Mouse (Mus musculus): ENCODE measurements around the gene Lmbrd1.

DNA sequence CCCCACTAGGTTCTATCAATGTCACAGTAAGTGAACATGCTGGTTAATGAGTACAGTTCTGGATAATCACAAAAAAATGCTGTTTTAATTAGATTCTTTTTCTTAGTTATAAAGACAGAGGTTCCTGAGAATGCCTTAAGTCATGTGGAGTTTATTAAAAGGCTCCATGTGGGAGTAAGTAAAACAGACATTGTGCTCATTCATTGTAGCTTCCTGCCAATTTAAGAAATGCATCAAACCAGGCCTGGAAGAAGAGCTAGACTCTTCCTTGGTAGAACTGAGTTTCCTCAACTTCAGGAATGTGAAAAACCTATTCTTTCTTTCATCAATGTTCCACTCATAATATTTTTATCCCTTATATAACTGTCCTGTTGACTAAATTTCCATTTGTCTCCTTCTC, 14.3 kb upstream of the Lmbrd1 start:
- TF ChIP-seq MAFK (IDR thresholded peaks at IDR 0.05; ENCODE audit: insufficient read depth, low read depth, low read length) (no peak), CHD2 (IDR thresholded peaks at IDR 0.05; ENCODE audit: low read depth, low read length) (no peak)

All from ES-E14 (cell line).